Mouse (Mus musculus) urinary bladder, postnatal 4 days (tissue): ENCODE data around the gene Chst8.

Experiments
- DNase-seq, 2 experiments: peaks; one replicate each; pipeline ENCODE4 v3.0.0; 2021 to 2022; ENCODE audit warnings: low spot score in 2 of 2

The Chst8 gene

GRCm38 (mm10) chr7:34630211-34631085, 182.1 kb downstream of the Chst8 start:
- DNase-seq = peak; percentile 81

DNA sequence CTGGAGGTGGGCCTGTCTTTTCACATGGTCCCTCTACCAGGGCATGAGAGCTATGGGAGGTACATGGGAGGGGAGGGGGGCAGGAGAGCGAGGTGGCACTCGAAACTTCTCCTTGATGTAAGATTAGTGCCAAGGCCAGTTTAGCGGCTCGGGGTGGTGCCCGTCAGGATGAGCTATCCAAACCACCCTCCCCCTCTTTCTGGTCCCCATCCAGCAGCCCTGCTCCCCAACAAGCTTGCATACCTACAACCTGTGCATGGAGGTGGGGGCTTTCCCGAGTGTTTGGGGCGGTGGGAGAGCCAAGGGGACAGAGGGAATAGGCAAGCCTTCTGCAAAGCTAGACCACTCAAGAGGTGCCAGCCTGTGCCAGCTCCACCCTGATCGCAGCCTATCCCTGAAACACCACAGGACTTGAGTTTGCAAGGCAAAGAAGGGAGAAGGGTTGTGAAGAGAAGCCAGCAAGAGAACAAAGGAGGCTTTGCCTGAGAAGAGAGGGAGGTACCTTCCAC, 182.8 kb downstream of the Chst8 start:
- DNase-seq = peak in 1 of 2 experiments; percentile 25
